Mouse (Mus musculus): Measurements from ENCODE around the gene Tnrc6a.

Tnrc6a gene

DNA sequence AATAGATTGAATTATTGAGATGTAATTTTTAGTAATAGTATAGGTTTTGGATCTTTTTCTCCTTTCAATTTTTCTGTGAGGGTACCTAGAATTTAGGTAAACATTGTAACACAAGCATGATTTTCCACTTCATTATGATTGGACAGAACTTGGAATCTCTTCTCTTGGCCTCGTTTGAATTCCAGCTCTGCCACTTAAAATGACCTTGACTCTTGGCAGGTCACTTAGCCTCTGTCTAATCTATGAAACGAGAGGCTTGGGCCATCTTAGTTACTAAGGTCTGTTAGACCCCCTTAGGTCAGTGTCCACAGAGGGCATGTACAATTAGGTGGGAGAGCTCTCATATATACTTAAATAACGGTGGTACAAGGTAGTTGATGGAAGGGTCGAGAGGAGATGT, 2.4 kb downstream of the Tnrc6a start:
- DNase-seq, result no peak

DNA sequence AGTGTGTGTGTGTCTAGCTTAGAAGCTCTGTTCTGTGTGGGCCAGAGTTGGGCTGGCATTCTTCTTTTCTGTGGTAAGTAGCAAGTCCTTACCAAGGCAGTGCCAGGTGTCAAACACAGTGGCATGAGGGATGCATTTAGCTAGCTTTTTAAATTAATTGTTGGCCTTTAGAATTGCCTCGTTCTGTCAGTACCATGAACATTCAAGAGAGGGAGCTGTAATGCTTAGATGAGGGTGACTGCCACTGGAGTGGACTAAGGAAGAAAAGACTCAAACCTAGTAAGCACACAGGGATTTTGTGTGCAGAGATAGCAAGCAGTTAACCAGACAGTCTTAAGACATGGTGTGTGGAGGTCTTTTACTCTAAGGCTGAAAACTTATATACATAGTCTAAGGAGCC, 3.6 kb downstream of the Tnrc6a start:
- DNase-seq, result no peak

DNA sequence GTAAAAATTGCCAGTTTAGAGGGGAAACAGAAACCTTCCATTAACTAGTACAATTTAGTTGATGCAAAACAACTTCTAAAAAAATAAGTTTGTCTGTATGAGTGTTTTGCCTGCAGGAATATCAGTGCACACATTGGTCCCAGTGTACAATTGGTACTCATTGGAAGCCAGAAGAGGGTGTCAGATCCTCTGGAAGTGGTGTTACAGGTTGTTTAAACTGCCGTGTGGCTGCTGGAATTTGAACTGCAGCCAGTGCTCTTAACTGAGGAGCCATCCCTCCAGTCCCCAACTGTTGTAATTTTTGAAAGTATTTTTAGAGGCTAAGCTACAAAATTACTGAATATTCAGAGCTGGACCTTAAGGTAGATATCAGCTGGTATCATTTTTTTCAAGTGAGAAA, 4.3 kb downstream of the Tnrc6a start:
- no peak for DNase-seq

DNA sequence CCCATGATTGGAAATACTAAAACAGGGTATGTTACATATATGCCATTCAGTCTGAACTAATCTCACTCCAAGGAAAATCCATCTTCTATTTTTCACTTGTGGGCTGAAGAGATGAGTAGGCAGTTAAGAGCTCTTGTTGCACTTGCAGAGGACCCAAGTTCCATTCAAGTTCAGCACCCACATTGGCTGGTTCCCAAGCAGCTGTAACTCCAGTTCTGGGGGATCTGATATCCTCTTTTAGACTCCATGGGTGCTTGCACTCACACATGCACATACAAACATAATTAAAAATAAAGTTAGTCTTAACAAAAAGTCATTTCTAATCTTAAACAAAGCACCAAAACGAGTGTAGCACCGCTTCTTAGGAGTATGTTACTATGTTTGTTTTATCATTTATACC, 5.4 kb downstream of the Tnrc6a start:
- DNase-seq, result no peak

DNA sequence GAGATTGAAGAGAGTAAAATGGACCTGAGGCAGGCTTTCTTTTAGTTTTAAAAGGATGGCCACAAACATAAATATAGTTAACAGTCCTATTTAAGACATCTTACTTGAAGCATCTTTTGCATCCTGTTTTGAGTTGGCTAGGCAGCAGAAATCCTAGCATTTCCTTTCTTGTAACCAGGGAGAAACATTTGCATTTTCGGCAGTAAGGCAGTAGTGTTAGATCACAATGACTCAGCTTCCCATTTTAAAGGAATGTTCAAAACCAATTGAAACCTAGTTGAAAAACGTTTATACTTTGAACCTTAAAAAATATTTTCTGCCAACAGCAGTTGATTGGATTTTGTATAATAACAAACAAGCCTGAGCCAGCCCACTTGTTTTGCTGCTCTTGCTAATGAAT, 6.5 kb downstream of the Tnrc6a start:
- DNase-seq, result no peak

DNA sequence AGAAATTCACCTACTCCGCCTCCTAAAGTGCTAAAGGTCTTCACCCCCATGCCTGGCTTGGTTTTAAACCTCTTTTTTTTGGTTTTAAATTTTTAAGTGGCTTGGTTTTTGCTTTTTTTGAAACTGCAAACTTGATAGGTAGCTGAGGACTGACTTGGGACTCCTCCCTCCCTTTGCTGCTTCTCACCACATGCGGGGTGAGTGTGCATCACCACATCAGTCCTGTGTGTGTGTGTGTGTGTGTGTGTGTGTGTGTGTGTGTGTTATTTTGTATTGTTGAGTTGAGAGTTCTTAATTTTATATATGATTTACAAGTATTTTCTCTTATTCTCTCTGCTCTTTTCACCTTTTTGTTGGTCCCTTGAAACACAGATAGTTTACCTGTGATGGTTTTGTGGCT, 8.7 kb downstream of the Tnrc6a start:
- no peak for DNase-seq

DNA sequence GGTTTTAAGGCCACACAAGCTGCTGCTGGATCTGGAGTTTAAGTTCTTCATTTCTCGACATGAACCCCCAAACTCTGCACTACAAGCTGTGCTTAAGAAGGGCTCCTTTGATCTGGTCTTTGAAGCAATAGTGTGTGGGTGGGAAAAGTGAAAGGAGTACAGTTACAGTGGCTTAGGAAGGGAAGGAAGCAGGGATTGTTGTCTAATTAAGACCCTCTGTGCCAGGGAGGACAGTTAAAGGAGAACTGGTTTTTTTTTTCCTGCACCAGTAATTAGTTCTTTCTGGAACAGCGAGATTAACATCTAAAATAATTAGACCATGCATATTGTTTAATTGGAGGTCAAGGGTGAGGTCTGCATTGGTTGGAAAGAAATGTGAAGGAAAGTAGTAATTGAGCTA, 11.2 kb downstream of the Tnrc6a start:
- no peak for DNase-seq

DNA sequence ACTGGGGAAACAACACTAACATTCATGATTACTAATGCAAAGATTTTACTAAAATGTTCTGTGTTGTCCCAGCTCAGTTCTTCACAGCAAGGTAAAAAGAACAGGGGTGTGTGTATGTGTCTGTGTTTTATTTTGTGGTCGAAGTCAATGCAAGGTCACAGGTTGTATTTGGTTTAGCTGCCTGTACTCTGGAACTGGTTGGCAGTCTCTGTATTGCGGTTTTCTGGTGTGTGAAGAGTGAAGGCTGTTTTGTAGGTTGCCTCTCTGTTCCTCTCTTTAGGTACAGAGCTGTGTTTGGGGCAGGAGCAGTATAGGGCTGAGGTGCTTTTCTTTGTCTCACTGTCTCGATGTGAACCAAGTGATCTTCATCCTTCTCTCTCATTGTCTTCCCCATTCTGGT, 12.0 kb downstream of the Tnrc6a start:
- DNase-seq, result no peak

DNA sequence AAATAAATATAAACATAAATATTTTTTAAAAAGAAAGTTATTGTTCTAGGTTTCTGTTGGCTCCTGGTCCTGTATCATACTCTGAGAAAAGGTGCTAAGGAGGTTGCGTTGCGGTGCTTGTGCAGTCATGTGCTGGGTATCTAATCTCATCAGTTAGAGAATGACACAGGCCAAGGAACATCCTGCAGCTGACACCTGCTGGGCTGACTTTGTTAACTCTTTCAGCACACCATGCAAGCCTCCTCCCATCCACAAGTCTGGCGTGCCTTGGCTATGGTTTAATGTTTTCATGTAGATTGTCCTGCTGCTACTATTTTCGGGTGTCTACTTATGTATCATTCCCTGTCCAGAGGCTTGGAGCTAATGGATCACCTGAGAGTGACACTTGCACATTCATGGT, 14.3 kb downstream of the Tnrc6a start:
- peak; percentile 20 to 25 for DNase-seq

DNA sequence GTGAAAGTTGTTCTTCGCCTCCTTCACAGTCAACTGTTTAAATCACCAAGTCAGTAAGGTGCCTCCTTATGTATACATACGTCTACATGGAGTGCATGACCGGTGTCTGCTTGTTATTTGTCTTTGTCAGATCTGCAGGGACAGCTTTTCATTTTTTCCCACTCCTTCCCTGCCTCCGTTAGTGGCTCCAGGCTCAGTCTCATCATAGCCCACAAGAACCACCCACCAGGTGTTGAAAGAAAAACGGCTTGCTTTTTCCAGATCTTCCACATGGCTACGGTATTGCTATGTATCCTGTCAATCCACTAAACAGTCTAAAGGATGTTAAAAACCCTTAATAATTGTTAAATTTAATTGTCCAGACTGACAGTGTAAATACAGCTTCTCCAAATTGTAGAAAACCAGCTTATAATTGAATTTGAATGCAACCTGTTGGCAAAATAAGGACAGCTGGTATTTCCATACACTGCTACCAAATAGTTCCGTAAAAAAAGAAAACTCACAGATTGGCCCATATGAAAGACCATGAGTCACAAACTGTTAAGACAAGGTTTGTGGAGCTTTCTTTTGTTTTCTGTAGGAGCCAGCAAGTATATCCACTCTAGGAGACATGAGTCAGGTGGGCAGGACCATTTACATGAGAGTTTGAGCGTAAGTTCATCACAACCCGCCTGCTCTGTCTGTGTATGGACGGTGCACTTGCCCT, 22.6 kb downstream of the Tnrc6a start:
- DNase-seq, result no peak

DNA sequence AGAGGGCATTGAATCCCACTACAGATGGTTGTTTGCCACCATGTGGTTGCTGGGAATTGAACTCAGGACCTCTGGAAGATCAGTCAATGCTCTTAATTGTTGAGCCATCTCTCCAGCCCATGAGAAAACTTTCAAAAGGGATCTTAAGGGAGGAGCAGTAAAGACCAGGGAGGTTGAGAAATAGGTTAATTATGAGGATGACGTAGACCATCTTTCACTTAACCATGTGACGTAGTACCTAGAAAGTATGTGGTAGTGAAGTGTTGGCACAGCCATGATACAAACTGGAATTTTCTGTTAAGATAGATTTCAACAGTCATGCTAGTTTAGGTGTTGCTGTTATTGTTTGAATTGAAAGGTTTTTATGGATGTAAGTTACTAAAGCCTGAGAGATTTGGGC, 24.1 kb downstream of the Tnrc6a start:
- DNase-seq, result no peak

DNA sequence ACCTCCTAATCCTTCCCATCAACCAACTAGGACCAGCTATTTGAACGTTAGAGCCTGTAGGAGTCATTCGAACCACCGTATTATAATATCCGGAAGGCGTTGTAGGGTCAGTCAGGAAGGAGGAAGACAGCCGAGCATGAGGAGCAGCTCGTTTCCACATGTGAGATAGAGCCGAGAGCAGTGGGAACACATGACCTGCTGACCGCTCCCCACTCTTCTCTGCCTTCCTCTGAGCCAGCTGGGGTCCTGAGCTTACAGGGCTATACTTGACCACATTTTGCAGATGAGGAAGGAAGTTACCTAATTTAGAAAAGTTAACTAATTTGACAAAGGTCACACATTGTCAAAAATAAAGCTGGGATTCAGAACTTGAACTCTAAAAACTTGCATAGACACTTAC, 25.2 kb downstream of the Tnrc6a start:
- DNase-seq, result no peak

DNA sequence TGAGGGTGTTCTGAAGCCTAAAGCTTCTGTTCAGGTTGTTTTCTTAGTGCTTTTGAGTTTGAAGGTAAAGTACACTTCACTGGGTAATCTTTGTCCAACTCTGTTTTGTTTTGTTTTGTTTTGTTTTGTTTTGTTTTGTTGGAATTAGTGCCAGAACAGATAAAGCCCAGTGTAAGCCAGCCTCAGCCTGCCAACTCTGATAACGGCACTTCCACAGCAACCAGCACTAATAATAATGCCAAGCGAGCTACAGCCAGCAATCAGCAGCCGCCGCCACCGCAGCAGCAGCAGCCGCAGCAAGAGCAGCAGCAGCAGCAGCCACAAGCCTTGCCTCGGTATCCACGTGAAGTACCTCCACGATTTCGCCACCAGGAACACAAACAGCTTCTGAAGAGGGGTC, 38.7 kb downstream of the Tnrc6a start:
- no peak for DNase-seq

DNA sequence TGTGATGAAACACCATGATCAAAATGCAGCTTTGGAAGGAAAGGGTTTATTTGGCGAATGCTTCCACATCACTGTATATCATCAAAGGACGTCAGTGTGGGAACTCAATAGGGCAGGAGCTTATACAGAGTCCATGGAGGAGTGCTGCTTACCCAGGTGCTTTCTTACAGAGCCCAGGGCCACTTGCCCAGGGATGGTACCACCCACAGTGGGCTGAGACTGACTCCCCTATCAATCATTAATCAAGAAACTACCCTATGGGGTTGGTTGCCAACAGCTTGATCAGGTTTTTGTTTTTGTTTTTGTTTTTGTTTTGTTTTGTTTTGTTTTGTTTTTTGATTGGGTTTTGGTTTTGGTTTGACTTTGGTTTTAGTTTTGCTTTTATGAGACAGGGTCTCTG, 43.8 kb downstream of the Tnrc6a start:
- no peak for DNase-seq

DNA sequence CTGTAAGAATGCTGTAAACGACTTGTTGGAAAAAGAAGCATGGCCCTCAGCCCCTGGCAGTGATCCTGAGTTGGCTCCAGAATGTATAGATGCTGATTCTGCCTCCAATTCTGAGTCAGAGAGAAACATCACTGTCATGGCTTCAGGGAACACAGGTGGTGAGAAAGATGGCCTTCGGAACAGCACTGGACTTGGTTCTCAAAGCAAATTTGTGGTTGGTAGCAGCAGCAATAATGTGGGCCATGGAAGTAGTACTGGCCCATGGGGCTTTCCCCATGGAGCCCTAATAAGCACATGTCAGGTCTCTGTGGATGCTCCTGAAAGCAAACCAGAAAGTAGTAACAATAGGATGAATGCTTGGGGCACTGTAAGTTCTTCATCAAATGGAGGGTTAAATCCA, 45.9 kb downstream of the Tnrc6a start:
- no peak for DNase-seq

DNA sequence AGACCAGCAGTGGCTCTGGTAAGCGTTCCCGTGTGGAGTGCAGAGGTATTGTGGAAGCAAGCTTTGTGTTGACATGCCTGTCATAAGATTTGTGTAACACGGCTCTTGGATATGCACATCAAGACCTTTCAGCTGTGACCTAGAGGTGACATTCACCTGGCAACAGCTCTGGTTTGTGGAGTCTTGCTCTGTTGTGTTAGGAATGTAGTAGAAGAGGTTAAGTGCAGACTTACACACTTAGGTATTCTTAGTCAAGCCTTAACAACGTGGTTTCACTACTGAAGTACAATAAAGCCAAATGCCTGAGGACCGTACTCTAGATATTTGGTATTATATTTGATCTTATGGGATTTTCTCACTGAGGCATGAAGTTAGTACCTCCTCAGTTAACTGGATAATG, 48.4 kb downstream of the Tnrc6a start:
- no peak for DNase-seq

DNA sequence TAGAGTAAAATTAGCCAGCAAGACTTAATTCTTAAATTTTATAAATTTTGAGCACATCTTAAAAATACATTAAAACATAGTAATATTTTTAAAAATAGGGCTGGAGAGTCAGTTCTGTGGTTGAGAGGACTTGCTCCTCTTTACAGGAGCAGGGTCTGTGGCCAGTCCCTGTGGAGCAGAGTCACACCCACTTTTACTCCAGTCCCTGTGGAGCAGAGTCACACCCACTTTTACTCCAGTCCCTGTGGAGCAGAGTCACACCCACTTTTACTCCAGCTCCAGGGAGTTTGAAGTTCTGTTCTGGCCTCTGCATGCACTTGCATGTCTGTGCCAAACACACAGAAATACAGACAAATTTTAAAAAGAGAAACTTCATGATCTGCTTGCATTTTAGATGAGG, 53.5 kb downstream of the Tnrc6a start:
- no peak for DNase-seq

DNA sequence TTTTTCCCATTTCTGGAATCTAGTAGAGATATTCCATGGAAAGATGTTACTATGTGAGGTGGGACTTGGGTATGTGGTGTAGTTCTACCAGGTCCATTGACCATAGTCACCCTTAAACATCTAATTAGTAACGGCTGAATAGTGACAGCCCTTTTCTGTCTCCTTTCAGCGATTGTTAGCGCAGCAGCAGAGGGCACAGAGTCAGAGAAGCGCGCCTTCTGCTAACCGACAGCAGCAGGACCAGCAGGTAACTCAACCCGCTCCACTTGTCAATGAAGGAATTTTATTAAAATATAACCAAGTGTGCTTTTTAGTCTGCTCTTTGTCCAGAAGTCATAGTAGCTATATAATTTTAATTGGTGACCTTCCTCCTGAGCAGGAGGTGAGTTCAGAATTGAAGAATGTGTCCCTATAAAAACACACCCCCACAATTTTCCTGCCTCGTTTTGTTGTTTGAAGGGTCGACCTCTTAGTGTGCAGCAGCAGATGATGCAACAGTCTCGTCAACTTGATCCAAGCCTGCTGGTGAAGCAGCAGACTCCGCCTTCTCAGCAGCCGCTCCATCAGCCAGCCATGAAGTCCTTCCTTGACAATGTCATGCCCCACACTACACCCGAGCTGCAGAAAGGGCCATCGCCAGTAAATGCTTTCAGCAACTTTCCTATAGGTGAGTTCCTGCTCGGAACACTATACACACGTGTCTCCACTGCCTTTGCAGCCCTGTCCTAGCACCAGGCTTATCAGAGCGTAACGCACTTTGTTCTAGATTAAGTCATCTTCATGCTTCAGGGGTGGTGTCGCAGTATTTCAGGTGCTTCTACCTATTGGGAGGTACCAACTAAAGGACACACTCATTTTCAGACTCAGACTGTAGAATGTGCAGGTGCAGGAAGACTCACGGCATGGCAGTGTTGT, 58.4 kb downstream of the Tnrc6a start:
- DNase-seq, result no peak

DNA sequence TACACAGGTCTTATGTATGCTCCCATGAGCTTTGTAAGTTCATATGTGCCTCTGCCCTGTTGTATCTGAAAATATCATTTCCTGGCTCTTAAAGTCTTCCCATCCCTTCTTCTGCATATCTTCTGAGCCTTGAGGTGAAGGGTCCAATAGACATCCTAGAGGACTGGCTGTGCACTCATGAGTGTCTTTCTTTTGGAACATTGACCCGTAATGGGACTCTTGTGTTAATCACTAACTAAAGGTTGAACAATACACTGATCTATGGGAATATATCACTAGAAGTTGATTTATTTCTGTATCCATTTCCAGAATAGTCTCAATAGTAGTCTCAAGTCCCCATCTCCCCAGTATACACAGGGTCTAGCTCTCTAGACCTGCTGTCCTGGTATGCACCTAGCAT, 61.2 kb downstream of the Tnrc6a start:
- no peak for DNase-seq

DNA sequence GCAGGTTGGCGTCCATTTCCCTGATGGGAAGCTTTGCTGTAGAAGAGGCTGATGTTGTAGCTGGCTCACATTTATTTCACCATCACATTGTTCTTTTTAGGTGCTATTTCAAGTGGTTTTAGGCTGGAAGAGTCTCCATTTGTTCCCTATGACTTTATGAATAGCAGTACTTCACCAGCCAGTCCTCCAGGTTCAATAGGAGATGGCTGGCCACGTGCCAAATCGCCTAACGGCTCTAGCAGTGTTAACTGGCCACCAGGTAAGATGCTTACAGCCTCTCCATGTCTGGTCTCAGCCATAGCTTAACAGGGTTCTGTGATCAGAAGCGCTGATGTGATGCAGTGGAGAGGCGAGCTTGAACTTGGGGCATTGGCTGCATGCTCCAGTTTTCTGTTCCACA, 62.8 kb downstream of the Tnrc6a start:
- DNase-seq, result no peak

DNA sequence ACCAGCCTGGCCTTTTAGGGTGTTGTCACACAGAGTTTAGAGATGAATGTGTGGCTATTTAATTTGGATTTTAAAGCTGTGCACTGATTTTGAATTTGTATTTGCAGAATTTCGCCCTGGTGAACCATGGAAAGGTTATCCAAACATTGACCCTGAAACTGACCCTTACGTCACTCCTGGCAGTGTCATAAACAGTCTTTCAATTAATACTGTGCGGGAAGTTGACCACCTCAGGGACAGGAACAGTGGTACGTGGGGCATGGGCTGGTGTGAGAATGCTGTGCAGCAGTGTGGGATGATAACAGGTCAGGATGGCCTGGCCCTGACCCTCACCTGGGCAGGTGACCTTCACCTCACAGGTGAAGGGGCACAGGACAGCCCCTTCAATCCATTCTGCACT, 63.6 kb downstream of the Tnrc6a start:
- no peak for DNase-seq

DNA sequence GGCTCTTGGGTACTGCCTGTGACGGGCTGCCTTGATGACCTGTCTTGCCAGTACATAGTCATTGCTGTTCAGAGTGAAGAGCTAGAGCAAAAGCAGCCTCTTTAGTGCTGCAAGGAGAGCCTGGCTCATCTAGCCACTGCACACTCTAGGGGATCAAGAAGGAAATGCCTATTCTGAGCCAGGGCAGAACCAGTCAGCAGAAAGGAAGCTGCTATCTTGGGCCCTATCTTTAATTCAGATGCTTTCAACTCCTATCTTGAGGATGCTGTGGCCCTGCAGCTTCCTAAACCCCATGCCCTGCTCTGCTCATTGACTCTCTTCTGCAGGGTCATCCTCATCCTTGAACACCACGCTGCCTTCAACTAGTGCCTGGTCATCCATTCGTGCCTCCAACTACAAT, 64.8 kb downstream of the Tnrc6a start:
- DNase-seq, result no peak

DNA sequence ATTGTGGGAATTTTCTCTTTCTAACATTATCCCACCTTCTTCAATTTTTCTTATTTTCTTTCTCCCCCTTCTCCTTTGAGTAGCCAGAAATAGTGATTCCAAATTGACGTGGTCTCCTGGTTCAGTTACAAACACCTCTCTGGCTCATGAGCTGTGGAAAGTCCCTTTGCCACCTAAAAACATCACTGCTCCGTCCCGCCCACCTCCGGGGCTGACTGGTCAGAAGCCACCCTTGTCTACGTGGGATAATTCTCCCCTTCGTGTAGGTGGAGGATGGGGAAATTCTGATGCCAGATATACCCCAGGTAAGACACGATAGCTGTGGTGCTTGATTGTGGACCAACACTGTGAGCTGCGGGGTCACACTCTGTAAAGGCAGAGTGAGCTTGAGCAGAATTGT, 66.1 kb downstream of the Tnrc6a start:
- no peak for DNase-seq

DNA sequence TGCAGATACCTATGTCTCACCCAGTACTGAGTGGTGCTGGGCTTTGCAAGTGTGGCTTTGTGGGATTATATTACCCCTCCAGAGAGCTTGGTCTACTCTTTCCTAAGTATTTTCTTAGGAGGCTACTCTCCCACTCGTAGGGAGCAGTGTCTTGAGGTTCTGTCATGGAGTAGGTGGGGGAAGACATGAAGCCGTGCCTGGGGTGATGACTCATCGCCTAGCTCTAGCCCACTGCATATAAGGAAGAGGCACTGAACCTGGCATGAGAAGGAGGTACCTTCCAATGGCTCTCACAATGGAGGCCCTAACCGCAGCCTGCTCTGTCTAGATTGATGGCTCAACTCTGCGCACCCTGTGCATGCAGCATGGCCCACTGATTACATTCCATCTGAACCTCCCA, 68.0 kb downstream of the Tnrc6a start:
- no peak for DNase-seq

DNA sequence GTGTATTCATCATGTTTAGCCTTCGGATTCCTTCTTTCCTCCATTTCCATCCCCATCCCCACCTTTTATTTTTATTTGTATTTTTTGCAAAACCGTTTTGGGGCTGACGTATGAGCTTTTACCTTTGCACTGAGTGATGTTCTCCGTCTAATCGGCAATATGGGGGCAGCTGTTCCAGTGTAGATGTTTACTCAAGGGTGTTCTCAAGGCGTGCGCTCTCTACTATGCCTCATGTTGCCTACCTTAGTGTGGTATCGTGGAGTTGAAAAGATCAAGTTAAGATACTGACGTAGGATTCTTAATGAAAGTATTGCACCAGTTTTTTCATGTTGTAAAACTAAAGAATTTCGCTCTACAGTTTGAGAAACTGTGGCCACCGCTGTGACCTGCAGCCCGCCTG, 69.5 kb downstream of the Tnrc6a start:
- no peak for DNase-seq
